Mouse (Mus musculus): Measurements from ENCODE around the gene Jmjd7. TPM values are rescaled to one million over a fixed set of nuclear protein-coding genes. Genes with fewer than 3 reads are reported as not detected.

Gene Jmjd7
- 1.5 TPM in 1 of 2 replicates, not detected in the other for total RNA-seq (2015; ENCODE audit: low replicate concordance)
- 2.4 TPM in 1 of 2 replicates, not detected in the other for total RNA-seq (2017; ENCODE audit: low replicate concordance)

DNA sequence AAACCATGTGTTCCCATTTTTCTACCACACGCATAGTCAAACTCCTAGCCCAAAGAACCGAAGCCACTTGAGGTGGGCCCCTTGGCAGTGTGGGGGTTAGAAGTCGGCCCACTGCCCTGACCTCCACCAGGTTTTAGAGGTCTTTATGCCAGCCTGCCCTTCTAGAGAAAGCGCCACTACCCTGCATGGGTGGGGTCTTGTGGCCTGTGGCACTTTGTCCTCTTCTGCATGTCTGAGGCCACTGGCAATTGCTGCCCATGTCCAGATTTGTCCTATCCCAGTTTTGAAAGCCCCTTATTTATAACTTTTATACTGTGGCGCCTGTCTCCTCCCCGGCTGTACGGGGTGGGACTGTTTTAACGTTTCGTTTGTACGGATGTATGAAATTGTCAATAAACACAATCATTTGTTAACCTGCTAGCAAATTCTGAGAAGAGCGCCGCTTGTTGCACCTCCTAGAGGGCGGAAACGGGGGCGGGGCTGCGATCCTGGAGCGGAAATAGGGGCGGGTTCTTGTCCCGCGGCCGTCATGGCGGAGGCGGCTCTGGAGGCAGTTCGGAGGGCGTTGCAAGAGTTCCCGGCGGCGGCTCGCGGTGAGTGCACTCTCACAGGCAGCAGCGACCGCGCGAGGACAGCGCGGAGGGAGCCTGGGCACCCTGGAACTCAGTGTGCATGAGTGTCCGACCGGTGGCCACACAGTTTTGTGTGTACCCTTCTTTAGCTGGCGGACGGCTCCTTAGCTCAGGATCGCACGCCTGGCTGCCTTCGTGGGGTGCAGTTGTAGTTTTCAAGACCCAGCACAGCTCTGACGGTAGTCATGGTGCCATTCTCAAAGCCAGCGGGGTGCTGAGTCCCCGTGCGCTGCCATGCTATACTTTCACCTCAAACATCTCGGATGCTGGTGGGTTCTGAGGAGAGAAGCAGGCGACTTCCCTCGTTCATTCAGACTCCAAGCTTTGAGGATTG lies at the start of gene Jmjd7, which contains the start of gene Gm28042:
Gene Jmjd7 (plus strand): TSS at position 500 of the 966 bp plus-strand sequence.
Gene Gm28042 (plus strand): TSS at position 510 of the 966 bp plus-strand sequence.
- peak; percentile 95 for ATAC-seq (replicated peaks; ENCODE audit: low FRiP score, poor library complexity, severe bottlenecking)

DNA sequence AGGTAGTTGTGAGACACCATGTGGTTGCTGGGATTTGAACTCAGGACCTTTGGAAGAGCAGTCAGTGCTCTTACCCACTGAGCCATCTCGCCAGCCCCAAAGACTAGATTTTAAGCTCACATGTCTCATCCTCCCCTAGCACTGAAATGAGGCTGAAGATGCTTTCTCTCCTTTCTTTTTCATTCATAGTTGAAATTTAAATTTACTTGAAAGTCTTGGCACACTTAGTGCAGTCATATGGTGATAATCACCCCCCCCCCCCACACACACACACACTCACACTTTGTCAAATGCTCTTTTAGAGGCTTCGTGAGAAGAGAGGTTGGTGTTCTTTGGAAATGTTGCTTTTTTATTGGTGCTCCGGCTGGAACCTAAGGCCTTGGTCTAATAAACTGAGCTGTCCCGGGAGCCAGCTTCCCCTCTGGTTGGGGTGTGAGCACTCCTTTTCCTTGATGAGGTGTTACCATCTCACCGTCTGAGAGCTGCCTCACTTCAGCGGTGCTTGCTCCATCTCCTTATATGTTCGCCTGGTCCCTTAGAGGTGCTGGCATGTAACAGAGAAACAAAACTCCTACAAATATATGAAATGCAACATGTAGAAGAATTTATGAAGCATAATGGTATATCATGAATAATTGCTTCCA lies 46.8 kb upstream of the Jmjd7 start:
- ATAC-seq (replicated peaks; ENCODE audit: low FRiP score, poor library complexity, severe bottlenecking) = no peak

DNA sequence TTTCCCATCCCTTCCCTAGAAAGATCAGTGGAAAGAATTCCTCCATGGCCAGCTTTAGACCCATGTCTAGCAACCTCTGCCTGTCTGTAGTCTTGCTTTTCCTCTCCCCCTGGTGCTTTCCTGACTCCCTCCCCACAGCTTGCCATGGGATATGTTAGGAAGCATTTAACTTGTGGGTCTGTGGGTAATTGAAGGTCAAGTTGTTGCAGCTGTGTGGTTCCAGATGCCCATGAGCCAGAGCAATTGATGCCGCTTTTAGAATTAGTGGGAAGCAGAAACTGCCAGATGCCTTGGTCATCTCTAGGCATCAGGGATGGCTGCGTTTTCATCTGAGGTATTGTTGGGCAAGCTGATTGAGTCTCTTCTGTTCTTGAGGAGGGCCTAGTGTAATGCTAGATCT lies 45.7 kb upstream of the Jmjd7 start:
- ATAC-seq (replicated peaks; ENCODE audit: low FRiP score, poor library complexity, severe bottlenecking) = no peak

DNA sequence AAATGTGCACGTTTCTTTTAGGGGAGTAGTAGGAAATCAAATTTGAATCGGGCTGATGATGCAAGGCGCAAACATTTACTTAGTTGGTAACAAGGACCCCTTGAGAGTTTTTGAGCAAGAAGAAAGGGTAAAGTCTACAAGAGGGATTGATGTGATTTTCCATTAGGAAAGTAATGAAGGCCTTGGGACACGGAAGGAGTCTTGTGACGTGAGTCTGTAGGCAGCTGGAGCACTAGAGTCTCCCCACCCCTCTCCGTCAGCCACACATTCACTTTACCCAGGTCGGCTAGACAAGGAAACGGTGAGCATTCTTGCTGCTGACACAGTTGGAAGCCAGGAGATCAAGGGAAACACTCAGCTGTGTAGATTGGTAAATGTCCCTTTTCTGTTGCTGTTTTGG lies 41.4 kb upstream of the Jmjd7 start:
- no peak for ATAC-seq (replicated peaks; ENCODE audit: low FRiP score, poor library complexity, severe bottlenecking)

DNA sequence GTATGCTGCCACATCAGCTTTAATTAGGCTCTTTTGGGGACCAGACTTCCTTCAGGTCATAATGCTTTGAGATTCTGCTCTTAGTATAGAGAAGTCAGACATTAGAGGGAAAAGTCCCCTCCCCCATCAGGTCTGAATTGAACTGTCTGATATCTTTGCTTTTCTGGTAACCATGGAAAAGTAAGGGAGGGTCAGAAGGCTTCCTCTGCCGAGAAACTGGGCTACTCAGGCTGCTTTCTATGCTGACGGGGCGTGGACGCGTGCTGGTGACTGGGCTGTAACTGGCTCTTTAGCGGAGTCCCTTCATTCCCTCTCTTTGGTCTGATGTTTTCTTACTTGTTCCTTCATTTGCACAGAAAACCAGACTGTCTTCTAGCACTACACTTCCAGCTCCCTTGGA lies 40.9 kb upstream of the Jmjd7 start:
- ATAC-seq (replicated peaks; ENCODE audit: low FRiP score, poor library complexity, severe bottlenecking) = no peak

DNA sequence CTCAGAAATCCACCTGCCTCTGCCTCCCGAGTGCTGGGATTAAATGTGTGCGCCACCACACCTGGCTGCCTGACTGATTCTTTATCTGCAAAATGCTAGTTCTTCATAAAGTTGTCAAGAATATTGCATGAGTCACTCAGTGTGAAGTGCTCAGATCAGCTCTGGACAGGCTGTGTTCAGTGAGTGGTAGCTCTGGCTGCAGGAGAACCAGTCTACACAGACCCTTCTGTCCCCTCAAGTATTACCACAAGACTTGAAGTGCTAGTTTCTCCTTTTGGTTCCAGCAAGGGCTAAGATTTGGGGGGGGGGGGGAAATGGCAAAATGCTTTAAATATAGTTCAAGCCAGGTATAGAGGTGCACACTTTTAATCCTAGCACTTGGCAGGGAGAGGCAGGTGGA lies 39.8 kb upstream of the Jmjd7 start:
- no peak for ATAC-seq (replicated peaks; ENCODE audit: low FRiP score, poor library complexity, severe bottlenecking)

DNA sequence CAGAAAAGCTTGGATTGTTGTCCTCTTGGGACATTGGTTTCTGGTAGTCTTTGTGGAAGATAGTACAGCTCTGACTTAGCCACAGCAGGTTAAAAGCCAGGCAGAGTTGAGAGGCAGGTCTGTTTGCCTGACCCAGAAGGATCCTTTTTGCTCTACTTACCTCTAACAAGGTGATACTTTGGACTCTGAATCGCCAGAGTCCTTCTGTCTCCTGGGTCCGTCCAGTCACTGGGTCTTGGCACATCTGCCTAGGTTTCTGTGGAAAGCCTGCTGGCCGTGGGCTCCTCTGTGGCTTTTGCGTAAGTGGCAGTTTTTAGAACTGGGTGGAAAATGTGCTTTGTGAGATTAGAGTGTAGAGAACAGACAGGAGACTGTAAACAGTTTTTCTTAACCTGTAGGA lies 38.3 kb upstream of the Jmjd7 start:
- no peak for ATAC-seq (replicated peaks; ENCODE audit: low FRiP score, poor library complexity, severe bottlenecking)

DNA sequence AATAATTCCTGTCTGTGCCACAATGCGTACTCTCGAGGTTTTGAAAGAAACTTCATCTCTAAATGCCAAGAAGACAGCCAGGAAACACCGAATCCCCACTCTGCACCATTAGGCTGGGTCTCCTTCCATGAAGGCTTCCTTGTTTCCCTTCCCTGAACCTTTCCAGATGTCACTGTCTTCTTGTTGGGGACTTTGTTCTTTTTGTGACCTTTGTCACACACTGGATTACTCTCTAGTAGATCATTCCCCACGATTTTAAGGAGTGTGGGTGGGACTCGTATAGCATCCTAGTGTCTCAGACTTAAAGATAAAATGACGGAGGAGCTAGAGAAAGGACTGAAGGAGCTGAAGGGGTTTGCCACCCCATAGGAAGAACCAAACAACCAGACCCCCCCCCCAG lies 36.4 kb upstream of the Jmjd7 start:
- ATAC-seq (replicated peaks; ENCODE audit: low FRiP score, poor library complexity, severe bottlenecking) = no peak

DNA sequence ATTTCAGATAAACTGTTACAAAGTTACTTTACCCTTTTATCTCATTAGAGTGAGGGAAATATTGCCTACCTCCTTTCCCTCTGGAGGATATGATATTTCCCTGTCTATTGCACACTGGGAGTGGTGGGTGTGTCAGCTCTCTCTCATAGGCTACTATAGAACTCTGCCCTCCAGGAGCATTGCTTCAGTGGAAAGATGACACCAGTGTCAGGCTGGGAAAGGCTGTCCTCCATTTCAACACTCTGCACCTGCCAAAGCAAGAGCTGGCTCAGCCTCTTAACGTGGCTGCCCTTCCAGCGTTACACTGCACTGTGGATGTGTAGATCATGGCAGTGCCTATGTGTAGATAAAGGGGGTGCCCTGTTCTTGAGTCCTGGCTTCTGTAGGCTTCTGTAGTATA lies 34.9 kb upstream of the Jmjd7 start:
- ATAC-seq (replicated peaks; ENCODE audit: low FRiP score, poor library complexity, severe bottlenecking) = no peak

DNA sequence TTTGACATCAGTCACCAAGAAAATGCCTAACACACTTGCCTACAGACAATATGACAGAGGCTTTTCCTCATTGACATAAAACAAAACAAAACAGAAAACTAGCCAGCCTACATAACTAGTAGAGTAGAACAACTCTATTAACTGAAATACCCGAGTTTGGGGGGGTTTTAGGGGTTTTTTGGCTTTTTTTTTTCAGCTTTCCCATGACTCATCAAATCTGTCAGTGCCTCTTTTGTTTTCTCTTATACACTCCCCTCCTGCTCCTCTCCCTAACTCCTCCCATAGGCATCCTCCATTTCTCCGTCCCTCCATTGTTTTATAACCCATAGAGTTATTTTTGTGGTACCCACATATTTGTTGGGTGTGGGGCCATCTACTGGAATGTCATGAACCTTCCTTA lies 33.8 kb upstream of the Jmjd7 start:
- no peak for ATAC-seq (replicated peaks; ENCODE audit: low FRiP score, poor library complexity, severe bottlenecking)

DNA sequence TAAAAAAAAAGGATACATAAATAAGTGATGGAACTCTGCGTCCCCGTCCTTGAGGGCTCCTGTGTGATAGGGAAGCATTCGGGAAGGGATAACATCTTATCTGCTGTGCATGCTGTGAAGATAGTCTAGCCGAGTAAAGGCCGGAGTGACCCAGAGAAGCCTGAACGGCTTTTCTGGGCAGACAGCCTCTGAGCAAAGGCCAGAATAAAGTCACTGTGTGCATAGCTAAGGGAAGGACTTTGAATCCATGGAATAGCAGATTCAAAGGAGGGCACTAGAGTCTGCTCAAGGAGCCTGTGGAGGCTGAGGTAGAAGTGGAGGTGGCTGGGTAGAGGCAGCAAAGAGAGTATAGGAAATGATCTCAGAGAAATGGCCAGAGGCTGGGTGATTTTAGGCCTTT lies 32.4 kb upstream of the Jmjd7 start:
- no peak for ATAC-seq (replicated peaks; ENCODE audit: low FRiP score, poor library complexity, severe bottlenecking)

DNA sequence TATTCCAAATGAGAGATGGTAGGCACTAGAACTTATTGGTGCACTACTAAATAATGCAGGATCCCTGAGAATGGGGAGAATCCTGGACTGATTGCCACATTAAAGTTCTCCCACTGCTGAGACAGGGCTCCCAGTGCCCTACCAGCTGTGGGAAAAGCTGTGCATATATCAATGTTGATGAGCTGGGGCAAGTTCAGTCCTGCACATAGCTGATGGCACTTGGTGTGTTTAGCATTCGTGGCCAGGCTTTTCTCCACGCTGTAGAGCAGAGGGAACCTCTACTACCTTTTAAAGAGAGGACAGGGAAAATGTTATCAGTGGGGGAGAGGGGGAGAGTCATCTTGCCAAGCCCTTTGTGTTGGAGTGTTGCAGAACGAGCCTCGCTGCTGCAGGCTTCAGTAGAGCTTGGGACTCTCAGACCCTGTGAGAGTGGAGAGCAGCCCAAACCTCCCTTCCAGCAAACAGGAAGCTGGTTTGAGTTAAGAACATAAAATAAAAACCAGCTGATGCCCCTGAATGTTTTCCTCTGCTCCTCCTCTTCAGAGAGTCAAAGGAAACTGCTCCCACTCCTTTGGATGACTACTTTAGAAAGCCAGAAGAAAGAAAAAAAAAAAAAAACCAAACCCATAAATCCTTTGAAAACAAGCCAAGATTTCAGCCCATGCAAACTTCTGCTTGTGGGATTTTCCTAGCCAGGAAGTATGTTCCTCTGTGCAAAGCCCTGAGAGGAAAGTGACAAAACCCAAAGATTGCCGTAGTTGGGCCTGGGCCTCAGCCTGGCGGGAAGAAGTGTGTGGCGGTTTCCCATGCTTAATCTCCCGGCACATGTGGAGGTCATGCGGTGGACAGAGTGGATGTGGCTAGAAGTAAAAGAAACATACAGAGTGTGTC lies 31.6 kb upstream of the Jmjd7 start:
- no peak for ATAC-seq (replicated peaks; ENCODE audit: low FRiP score, poor library complexity, severe bottlenecking)

DNA sequence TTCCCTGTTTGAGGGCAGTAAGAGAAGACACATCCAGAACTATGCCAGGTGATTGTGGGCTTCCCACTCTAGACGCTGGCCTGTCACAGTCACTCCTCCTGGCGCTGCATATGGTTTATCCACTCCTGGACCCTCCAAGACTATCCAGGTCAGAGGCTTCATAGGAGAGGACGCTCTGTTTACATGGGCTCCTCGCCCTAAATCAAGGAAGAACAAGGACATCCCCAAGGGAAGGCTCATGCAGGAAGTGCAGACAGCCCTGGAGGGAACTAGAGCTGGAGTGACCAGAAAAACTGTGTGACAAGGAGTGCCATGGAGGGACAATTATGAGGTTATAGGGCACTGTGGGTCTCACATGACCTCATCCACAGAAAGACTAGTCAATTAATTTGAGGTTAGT lies 29.9 kb upstream of the Jmjd7 start:
- ATAC-seq (replicated peaks; ENCODE audit: low FRiP score, poor library complexity, severe bottlenecking) = no peak

DNA sequence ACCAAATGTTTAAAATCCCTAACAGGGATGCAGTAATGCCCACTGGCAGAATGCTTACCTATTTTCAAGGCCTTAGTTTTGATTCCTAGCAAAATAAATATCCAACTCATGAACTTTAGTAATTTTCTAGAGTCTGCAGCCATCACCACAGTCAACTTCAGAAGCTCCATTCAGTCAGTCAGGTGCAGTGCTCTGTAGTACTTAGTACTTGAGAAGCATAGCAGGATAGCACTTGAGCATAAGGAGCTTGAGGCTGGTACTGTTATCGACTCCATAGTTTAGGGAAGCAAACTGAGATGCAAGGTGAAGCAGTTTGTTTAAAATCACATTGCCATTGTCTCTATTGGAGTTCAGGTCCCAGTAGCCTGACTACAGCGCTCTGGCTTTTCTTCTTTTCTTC lies 27.6 kb upstream of the Jmjd7 start:
- no peak for ATAC-seq (replicated peaks; ENCODE audit: low FRiP score, poor library complexity, severe bottlenecking)

DNA sequence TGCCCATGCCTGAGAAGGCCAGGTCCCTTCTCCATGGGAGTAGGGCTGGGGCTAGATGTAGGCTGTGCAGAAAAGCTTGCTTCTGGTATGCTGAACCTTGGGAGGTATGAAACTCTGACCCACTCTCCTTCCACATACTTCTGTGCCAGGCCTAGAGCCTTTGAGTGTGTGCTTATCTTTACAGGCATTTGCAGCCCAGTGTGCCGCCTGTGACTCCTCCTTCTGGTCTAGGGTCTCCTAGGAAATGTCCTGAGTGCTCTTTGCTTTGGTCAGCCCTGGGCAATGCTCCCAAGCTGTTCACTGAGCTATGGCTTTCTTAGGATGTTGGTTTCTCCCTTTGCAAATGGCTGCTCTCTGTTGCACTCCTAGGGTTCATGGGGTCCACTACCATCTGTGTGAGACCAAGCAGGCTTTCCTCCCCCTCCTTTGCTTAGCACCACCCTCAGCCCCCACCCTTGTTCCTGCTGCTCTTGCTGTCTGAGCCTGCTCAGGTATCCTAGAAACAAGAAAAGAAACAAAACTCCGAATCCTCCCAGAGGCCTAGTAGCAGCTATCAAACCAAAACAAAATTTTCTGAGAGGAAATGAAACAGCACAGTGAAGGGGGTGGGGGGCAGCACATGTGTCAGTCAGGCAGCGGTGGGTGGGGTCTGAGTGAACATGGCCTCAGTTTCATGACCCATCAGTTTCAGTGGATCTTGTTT lies 26.2 kb upstream of the Jmjd7 start:
- ATAC-seq (replicated peaks; ENCODE audit: low FRiP score, poor library complexity, severe bottlenecking) = no peak

DNA sequence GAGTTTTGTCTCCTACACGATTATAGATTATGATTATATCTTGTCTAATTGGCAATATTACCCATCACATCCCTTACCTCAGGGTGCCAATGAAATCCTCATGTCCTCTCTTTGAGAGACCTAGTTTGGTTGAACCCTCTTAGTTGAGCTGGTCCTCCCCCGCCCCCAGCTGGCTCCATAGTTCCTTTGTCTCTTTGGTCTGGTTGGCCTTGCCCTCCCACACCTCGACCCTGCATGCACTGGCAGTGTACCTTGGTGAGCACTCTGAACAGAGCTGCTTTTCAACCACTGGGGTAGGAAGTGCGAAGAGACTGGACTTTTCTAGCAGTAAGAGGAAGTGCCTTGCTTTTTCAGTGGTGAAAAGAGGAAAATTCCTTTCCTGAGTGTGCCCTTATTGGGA lies 25.3 kb upstream of the Jmjd7 start:
- ATAC-seq (replicated peaks; ENCODE audit: low FRiP score, poor library complexity, severe bottlenecking) = no peak

DNA sequence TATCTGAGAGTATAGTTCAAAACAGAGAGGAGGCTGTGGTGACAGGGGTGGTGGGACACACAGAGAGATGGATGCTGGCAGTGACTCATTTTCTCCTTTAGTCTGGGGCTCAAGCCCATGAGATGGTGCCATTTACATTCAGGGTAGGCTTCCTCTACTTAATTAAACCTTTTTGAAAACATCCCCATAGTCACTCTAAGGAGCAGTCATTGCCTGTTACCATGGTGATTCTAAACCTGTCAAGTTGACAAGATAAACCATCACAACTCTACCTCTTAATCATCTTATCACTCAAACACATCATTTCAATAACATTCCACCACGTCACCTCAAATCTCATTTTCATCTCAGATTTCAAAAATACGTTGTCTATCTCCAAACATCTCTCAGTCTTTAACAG lies 23.3 kb upstream of the Jmjd7 start:
- no peak for ATAC-seq (replicated peaks; ENCODE audit: low FRiP score, poor library complexity, severe bottlenecking)

DNA sequence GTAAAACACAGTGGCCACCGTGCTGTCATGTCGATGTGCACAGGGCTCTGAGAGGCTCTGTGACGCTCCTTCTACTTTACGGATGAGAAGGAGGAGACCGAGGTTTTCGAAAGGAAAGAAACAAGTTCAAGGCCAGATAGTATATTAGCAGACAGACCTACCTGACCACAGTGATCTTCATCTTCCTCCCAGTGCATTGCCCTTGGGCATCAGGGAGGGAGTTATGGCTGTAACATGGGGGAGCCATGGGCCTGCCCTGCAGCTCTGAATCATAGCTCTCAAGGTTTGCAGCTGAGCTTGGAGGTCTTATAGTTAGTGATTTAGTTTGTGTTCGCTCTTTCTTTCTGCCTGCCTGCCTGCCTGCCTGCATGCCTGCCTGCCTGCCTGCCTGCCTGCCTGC lies 20.6 kb upstream of the Jmjd7 start:
- ATAC-seq (replicated peaks; ENCODE audit: low FRiP score, poor library complexity, severe bottlenecking) = no peak

DNA sequence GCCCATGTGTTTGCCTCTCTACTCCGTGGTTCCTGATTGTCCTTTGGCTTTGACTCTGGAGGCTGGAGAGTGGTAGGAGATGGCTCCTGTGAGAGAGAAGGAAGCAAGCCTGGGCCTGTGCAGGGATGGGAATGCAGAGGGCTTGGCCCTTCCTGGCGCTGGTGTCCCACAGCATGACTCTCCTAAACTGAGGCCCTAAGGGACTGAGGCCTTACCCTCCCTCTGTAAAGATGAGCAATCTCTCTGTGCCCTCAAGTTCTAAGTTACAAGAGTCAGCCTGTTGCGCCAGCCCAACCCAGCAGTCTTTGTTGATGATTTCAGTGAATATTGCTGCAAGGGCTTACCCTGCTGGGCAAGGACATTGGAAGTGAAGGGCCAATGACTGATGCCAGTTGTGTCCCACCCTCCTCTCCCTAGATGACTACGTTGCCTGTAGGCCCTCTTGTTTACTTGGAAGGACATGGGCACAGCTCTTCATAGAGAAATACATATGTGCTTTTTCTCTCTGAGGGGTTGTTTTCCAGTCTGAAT lies 19.5 kb upstream of the Jmjd7 start:
- ATAC-seq (replicated peaks; ENCODE audit: low FRiP score, poor library complexity, severe bottlenecking) = no peak

Measured in erythroblast, adult 5-6 weeks (primary cell).